Mouse (Mus musculus): ENCODE measurements at regions not wholly inside any gene's neighbourhood (a gene's known extent, or its start where the extent isn't known, plus 50 kb on each side); places are given as distances from the start of the nearest gene placed in this dataset.

- DNase-seq (ENCODE audit: low spot score): no peak
Measured at GRCm38 (mm10) chr2:50932936-50933335, 216.0 kb downstream of the Rnd3 start.

- DNase-seq (ENCODE audit: low spot score): no peak
Measured at GRCm38 (mm10) chr2:50921002-50921401, 227.9 kb downstream of the Rnd3 start.

- DNase-seq (ENCODE audit: low spot score): no peak
Measured at GRCm38 (mm10) chr2:50916323-50917221, 232.3 kb downstream of the Rnd3 start.

GRCm38 (mm10) chr2:50915149-50915548 lies 233.8 kb downstream of the Rnd3 start:
- DNase-seq (ENCODE audit: low spot score): peak; percentile 12

GRCm38 (mm10) chr2:50914176-50914575 lies 234.7 kb downstream of the Rnd3 start:
- DNase-seq (ENCODE audit: low spot score): no peak

- no peak for DNase-seq (ENCODE audit: low spot score)
Measured at GRCm38 (mm10) chr2:50908762-50909161, 240.1 kb downstream of the Rnd3 start.

- DNase-seq (ENCODE audit: low spot score): no peak
Measured at GRCm38 (mm10) chr2:50902701-50903100, 246.2 kb downstream of the Rnd3 start.

GRCm38 (mm10) chr2:50902220-50902619 lies 246.7 kb downstream of the Rnd3 start:
- no peak for DNase-seq (ENCODE audit: low spot score)

- DNase-seq (ENCODE audit: low spot score): no peak
Measured at GRCm38 (mm10) chr2:50888992-50889391, 259.9 kb downstream of the Rnd3 start.

- no peak for DNase-seq (ENCODE audit: low spot score)
Measured at GRCm38 (mm10) chr2:50887954-50888353, 261.0 kb downstream of the Rnd3 start.

- DNase-seq (ENCODE audit: low spot score): no peak
Measured at GRCm38 (mm10) chr2:50885924-50886315, 263.0 kb downstream of the Rnd3 start.

- no peak for DNase-seq (ENCODE audit: low spot score)
Measured at GRCm38 (mm10) chr2:50885280-50885923, 263.5 kb downstream of the Rnd3 start.

- no peak for DNase-seq (ENCODE audit: low spot score)
Measured at GRCm38 (mm10) chr2:50881514-50882038, 267.3 kb downstream of the Rnd3 start.

- DNase-seq (ENCODE audit: low spot score): no peak
Measured at GRCm38 (mm10) chr2:50880806-50881205, 268.1 kb downstream of the Rnd3 start.

- DNase-seq (ENCODE audit: low spot score): peak; percentile 46
Measured at GRCm38 (mm10) chr2:50877716-50878115, 271.2 kb downstream of the Rnd3 start.

- DNase-seq (ENCODE audit: low spot score): no peak
Measured at GRCm38 (mm10) chr2:50875072-50875471, 273.8 kb downstream of the Rnd3 start.

- DNase-seq (ENCODE audit: low spot score): no peak
Measured at GRCm38 (mm10) chr2:50853538-50854244, 295.2 kb downstream of the Rnd3 start.

- no peak for DNase-seq (ENCODE audit: low spot score)
Measured at GRCm38 (mm10) chr2:50852413-50852919, 296.4 kb downstream of the Rnd3 start.

GRCm38 (mm10) chr2:50850071-50850470 lies 298.8 kb downstream of the Rnd3 start:
- no peak for DNase-seq (ENCODE audit: low spot score)

GRCm38 (mm10) chr2:50841881-50842280 lies 307.0 kb downstream of the Rnd3 start:
- DNase-seq (ENCODE audit: low spot score): no peak

- no peak for DNase-seq (ENCODE audit: low spot score)
Measured at GRCm38 (mm10) chr2:50835511-50836320, 313.2 kb downstream of the Rnd3 start.

Data from urinary bladder, postnatal 25 days (tissue).